Mouse (Mus musculus): ENCODE measurements around the gene Pf4.
A peak's percentile ranks its signal among the peaks of the same experiment; 100 is the strongest.

Pf4 gene

DNA sequence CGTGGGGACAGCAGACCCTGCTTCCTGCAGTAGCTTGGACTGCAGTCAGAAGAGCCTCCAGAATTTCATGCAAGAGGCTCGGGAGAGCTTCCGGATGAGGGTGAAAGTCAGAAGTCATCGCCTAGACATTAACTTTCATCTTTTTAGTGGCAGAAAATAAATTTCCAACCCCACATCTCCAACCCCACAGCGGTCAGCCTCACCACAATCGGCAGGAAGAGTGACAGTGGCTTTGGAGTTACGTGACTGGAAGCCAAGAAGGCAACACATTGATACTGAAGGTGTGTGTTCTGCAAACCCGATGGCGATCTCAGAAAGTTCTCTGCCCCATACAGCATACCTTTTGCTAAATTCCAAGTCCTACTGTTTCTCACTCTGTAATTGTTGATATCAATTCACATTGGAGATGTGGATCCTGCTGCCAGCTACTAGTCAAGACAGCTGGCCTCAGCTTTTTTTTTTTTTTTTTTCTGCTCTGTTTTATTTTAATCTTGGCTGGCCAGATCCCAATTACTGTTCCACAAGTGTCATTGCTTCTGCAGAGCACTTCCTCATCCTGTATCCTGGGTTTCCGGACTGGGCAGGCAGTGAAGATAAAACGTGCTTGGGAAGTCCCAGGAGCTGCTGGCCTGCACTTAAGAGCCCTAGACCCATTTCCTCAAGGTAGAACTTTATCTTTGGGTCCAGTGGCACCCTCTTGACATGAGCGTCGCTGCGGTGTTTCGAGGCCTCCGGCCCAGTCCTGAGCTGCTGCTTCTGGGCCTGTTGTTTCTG is at the start of gene Pf4:
Pf4 (plus strand) TSS at position 556 of the 774 bp plus-strand sequence.
- no peak for DNase-seq

DNA sequence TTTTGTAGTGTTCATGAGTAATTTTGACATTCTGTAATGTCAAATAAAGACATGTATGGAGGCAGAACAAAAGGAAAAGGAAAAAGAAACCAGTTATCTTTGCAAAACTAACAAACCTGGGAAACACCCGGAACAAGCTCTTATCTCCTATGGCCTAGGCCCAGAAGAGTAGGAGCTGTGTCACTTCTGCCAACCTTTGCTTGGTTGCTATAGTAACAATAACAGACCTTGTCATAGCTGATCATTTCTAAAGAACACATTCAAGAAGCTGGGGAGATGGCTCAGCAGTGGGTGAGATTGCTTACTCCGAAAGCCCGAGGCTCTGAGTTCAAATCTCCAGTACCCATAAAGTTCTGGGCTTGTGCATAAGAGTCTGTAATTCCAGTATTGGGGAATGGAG is 49.6 kb upstream of the Pf4 start:
- no peak for DNase-seq

DNA sequence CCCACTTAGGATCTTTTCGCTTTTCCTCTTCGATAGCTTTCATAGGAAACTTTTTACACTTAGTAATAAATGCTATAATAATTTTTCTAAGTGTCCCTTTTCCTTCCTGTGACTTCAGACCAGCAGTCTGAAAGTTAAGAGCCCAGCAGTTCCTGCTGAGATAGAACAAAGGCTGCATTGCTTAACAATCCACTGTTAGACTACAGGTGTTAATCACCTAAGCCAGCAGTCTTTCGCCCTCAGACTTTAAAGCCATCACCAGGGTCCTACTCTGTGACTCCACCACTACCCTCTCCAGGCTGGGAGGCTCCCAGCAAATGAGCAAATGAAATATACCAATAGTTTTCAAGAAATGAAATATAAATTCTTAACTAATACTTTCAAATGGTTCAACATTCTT is 44.0 kb upstream of the Pf4 start:
- no peak for DNase-seq

DNA sequence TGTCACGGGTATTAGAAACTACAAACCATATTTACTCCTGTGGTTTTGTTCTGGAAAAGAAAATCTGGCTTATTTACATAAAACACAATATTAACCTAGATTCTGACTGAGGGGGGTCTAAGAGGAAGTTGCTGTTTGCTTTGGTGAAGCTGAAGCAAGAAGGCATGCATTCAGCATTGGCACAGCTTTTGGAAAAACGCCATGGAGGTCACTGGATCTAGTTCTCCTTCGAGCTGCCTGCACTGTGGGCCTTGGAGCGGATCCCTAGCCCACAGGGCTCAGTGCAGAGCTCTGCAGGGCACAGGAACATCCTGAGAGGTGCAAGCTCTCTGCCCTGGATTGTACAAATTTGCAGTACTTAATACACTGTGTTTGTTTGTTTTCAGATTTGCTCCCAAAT is 40.8 kb upstream of the Pf4 start:
- DNase-seq, result no peak

GRCm38 (mm10) chr5:90742029-90742428 is 30.2 kb upstream of the Pf4 start:
- DNase-seq, result no peak

GRCm38 (mm10) chr5:90753934-90754333 is 18.3 kb upstream of the Pf4 start:
- no peak for DNase-seq

GRCm38 (mm10) chr5:90758020-90758605 is 14.1 kb upstream of the Pf4 start:
- no peak for DNase-seq

- DNase-seq, result no peak
Measured at GRCm38 (mm10) chr5:90759077-90760065, 12.9 kb upstream of the Pf4 start, which contains the start of gene Cxcl5. TSS of gene Cxcl5 (plus strand) at chr5:90759360.

DNA sequence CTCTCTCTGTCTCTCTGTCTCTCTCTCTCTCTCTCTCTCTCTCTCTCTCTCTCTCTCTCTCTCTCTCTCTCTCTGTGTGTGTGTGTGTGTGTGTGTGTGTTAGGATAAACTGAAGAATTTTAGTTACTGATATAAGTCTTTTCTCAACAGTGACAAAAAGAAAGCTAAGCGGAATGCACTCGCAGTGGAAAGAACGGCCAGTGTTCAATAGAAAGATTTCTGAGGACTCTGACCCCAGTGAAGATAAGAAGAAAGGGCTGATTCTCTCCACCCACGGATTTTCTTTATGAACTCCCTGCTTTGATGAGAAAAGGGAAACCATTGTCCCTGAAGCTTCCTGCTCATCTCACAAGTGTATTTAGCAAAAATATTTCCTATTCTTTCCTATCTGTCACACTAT is 11.9 kb upstream of the Pf4 start:
- no peak for DNase-seq

GRCm38 (mm10) chr5:90760844-90761243 is 11.4 kb upstream of the Pf4 start:
- no peak for DNase-seq

- no peak for DNase-seq
Measured at GRCm38 (mm10) chr5:90761834-90762233, 10.4 kb upstream of the Pf4 start.

- no peak for DNase-seq
Measured at GRCm38 (mm10) chr5:90763912-90764665, 8.1 kb upstream of the Pf4 start.

DNA sequence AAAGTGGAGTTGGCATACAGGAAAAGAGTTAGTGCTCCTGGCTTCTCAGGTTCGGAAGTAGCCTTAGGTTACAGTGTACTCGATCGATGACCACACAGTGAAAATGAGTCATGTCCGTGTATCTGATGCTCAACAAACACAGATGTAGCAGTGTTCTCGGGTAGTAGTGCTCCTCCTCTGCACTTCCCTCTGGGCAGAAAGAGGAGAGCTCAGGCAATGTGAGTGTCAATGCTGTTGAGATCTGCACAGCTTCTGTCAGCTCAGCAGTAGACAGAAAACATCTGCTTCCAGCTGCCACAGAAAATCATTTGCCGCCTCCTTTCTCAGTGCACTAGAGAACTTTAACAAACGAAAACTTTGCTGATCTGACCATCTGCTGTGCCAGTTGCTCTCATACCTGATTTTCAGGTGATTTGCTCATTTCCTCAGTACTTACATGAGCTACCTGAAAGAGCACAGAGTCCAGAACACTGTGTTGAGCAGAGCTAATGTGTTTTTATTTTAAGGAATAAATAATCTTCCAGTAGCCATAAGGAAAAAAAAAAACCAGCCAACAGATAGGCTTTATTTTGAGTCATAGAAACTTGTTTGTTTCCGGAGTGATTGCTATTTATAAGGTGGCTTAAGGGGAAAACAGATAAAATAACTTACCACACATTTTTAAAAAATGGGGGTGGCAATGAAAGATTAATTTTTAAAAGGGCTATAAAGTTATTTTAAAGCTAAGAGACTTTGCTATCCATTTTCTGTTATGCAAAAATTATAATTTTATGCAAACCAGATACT is 6.2 kb upstream of the Pf4 start:
- DNase-seq, result no peak

DNA sequence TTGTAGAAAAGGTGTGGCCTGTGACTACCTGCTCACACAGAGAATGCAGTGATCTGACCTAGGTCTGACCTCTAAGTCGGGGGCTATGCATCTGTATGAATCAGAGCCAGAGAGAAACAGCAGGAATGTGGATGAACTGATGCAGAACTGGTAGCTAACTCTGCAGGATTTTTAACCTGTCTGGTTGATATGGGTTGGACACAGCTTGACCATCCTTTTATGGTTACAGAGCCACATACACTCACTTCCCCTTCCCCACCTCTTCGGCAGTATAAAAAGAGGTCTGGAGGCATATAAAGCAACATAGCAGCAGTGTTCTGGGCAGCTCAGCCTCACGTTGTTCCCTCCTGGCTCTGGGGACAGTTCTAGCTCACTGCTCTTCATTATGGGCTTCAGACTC is 4.0 kb upstream of the Pf4 start, which contains the start of gene Ppbp:
Ppbp (plus strand) TSS at position 301 of the 400 bp plus-strand sequence.
- no peak for DNase-seq

DNA sequence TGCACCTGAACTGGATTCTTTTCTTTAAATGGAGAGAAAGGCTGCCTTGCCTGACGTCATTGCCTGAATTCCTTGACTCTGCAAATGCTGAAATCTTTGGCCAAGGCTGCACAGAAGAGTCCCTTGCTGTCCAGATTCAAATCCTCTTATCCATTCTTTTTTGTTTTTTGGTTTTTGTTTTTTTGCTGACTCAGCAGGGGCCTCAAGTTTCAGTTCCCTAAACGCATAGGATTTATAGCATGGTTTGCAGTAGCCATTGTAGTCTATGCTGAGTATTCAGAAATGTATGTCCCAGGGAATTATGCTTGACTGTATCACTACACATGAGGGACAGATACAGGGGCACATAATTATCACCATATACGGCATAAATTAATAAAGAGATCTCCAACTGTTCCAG is 866 bp upstream of the Pf4 start:
- DNase-seq, result no peak

DNA sequence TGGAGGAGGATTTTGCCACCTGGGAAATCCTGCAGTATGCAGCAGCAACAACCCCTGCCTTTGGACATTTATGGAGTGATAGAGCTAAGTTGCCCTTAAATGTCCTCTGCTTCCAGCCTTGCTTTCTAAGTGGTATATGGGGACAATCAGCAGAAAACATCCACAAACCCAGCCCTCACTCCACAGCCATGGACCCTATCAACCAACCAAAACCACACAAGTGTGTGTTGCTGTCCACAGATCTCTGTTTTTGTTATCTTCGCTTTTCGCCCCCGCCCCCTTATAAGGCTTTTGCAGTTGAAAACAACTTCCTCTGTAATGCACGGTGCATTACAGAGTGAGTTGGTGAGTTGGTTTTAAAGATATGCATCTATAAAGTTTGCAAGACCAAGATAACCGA is 3.3 kb downstream of the Pf4 start:
- no peak for DNase-seq

DNA sequence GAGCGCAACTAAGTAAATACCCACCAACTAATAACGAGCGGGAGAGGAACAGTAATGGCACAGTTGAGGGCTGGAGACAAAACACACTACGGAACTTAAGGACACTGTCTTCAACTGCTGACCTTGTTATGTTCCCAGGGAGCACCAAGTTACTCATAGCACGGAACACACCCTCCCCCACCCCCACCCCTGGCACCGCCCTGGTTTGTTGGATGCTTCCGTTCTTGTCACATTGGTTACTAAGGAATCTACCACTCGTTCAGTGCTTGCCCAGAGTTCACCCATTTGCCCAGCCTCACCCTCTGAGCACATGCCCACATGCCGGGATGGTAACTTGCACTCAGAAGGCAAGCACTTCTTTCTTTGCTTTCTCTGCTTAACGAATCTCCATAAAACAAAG is 5.4 kb downstream of the Pf4 start:
- DNase-seq, result no peak

- DNase-seq, result no peak
Measured at GRCm38 (mm10) chr5:90778856-90779255, 6.6 kb downstream of the Pf4 start.

- DNase-seq, result no peak
Measured at GRCm38 (mm10) chr5:90783697-90784096, 11.5 kb downstream of the Pf4 start.

DNA sequence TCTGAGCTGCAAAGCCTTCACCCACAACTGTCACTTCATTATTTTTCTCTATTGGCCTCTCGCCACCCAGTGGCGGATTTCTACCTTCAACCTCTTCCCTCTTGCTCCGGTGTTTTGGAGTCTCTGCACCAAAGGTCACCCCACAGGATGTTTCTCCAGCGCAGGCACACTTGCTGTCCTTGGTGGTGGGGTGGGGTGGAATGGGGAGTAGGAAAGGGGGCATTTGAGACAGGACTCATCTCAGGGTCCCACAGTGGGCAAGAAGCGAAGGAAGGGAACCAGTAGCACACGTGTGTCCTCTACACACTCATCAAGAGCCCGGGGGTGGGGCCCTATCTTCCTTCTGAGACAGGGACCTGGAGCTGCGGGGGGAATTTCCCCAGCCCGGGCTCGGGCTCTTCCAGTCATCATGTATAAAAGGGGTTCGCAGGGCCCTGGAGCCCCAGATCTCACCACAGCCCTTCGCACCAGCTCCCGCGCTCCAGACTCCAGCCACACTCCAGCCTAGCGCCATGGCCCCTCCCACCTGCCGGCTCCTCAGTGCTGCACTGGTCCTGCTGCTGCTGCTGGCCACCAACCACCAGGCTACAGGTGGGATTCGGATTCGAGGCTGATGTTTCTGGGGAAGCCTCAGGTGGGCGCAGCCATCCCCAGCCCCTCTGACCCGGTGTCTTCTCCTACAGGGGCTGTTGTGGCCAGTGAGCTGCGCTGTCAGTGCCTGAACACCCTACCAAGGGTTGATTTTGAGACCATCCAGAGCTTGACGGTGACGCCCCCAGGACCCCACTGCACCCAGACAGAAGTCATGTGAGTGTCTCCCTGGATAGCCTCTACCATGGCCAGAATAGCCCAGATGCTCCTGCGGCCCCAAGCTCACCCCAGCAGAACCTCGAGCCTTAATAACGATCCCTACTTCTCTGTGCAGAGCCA is 13.7 kb downstream of the Pf4 start, which contains the start of gene Cxcl3:
Cxcl3 (plus strand) TSS at position 445 of the 930 bp plus-strand sequence.
- DNase-seq, result peak; percentile 8

GRCm38 (mm10) chr5:90788114-90788513 is 15.9 kb downstream of the Pf4 start:
- no peak for DNase-seq
